Mouse (Mus musculus) bone marrow, adult 2 months (tissue): ENCODE data around the gene 2210016L21Rik. TPM values are rescaled to one million over a fixed set of nuclear protein-coding genes. Genes with fewer than 3 reads are reported as not detected.
A peak's percentile ranks its signal among the peaks of the same experiment; 100 is the strongest.
"Not testable (repeated sequence)": the region's sequence is repeated elsewhere in the genome, so short reads cannot be mapped to it uniquely, and the experiment has no call there.

ENCODE experiments used
- H3K27ac ChIP-seq: fragments of 200-500 bp; 2 replicates; pipeline ENCODE4 v1.5.1; 2012; ENCODE audit warnings: low read depth, mild to moderate bottlenecking, control low read depth, inconsistent platforms, low read length; ENCODE audit not compliant: control insufficient read depth, poor library complexity, insufficient read depth
- H3K4me1 ChIP-seq: fragments of 200-500 bp; 2 replicates; pipeline ENCODE4 v1.6.1; 2011; ENCODE audit warnings: low read length; ENCODE audit not compliant: control insufficient read depth, insufficient read depth
- H3K4me3 ChIP-seq: fragments of 200-500 bp; replicated peaks from 2 replicates; pipeline ENCODE3; 2011; ENCODE audit warnings: mild to moderate bottlenecking, low read depth, low read length, control low read depth; ENCODE audit not compliant: control insufficient read depth
- CTCF ChIP-seq: fragments of 200-500 bp; IDR thresholded peaks from 2 replicates; pipeline ENCODE4 v1.5.1; 2011; ENCODE audit warnings: low read length, control low read depth; ENCODE audit not compliant: control insufficient read depth, insufficient read depth
- POLR2A ChIP-seq: fragments of 200-500 bp; IDR thresholded peaks from 2 replicates; pipeline ENCODE4 v1.6.1; 2011; ENCODE audit warnings: low read depth, mild to moderate bottlenecking, control low read depth, low read length, borderline replicate concordance; ENCODE audit not compliant: control insufficient read depth
- WGBS: fragments of 180-500 bp; shearing (Covaris S2); methylation state at CpG from one replicate; pipeline ENCODE4 v1.1.7; 2018; 5-methylcytosine and 5-hydroxymethylcytosine counted together
- polyA plus RNA-seq: library from polyadenylated mRNA; stranded (reverse); fragments of >200 nt; gene quantifications from 2 replicates; pipeline ENCODE4 v1.2.4, GENCODE M21; 2011; ENCODE audit warnings: low replicate concordance; ENCODE audit not compliant: missing spikeins, insufficient read depth, insufficient read length

2210016L21Rik gene
- polyA plus RNA-seq, 1 experiment = 15.9 TPM

DNA sequence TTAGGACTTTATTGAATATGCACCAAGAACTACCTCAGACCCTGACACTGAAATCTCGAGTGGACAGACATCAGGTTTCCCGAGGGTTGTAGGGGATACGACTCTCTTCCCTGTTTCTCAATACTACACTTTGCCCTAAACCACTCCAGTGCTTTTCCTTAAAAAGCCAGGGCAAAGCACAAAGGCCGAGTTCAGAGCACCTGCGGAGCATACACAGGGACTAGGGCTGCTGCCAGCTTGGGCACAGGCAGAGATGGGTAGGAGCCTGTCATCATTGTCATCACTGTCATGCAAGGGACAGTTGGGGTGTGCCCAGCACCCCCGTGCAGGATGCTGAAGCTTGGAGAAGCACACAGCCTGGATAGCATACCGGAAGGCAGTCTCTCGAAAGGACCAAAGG lies 8.8 kb upstream of the 2210016L21Rik start:
- H3K4me1 ChIP-seq = no peaks in the 10 kb centered on the region
- H3K4me3 ChIP-seq = no peak overlapping the region
- H3K27ac ChIP-seq = no peak overlapping the region
- TF ChIP-seq CTCF (no peak), POLR2A (no peak)
- WGBS = 85% methylated on average over 8 of the region's 8 CpGs

DNA sequence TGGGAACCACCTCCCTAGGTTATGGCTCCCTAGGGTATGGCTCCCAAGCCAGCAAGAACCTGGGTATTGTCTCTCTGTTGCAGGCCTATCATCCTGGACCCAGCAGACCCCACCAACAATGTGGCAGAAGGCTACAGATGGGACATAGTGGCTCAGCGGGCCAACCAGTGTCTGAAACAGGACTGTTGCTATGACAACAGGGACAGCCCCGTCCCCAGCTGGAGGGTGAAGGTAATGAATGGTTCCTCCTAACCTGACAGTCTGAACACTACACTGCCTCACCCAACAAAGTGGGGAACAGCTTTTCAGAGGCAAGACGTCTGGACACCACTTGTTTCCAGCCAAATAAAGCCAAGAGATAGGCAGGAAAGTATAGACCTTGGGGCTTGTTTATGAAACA lies 6.1 kb upstream of the 2210016L21Rik start:
- Histone ChIP-seq H3K27ac (no peak overlapping the region), H3K4me1 (no peaks in the 10 kb centered on the region), H3K4me3 (no peak overlapping the region)
- WGBS = 77% methylated on average over 3 of the region's 3 CpGs
- TF ChIP-seq POLR2A = no peak
- TF ChIP-seq CTCF = no peak

GRCm38 (mm10) chr5:114941138-114941537 lies 820 bp upstream of the 2210016L21Rik start:
- not testable (repeated sequence) for H3K27ac ChIP-seq, H3K4me1 ChIP-seq, H3K4me3 ChIP-seq
- 53% methylated on average over 3 of the region's 3 CpGs for WGBS

GRCm38 (mm10) chr5:114942766-114943130 lies 790 bp downstream of the 2210016L21Rik start:
- 43% methylated on average over 4 of the region's 4 CpGs for WGBS
- no peak overlapping the region for H3K27ac ChIP-seq
- H3K4me1 ChIP-seq = no peaks in the 10 kb centered on the region
- TF ChIP-seq POLR2A (no peak), CTCF (no peak)
- H3K4me3 ChIP-seq = peak overlapping the region; percentile 65

DNA sequence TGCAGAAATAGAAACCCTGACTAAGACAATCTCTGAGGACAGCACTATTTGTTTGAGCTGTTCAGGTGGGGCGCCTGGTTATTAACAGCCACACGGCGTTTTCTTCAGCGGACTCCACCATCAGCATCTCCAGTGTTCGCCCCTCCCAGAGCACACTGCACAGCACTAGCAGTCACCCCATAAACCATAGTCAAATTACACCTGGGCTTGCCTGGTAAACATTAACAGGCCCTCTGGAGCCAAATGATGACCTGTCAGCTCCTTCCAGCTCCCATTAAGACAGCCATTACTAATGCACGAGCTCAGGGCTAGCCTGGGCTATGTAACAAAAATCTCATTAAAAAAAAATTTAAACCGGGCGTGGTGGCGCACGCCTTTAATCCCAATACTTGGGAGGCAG lies 3.1 kb downstream of the 2210016L21Rik start:
- Histone ChIP-seq H3K4me1 (no peaks in the 10 kb centered on the region), H3K27ac (no peak overlapping the region), H3K4me3 (no peak overlapping the region)
- TF ChIP-seq POLR2A (no peak), CTCF (no peak)
- 92% methylated on average over 10 of the region's 10 CpGs for WGBS

- TF ChIP-seq CTCF (no peak), POLR2A (no peak)
These were observed 6.9 kb downstream of the 2210016L21Rik start for GRCm38 (mm10) chr5:114948891-114949290.

GRCm38 (mm10) chr5:114949316-114949715 lies 7.4 kb downstream of the 2210016L21Rik start:
- WGBS = 50% methylated on average over 5 of the region's 5 CpGs
- Histone ChIP-seq H3K27ac (no peak overlapping the region), H3K4me1 (no peaks in the 10 kb centered on the region), H3K4me3 (no peak overlapping the region)
- TF ChIP-seq CTCF (no peak), POLR2A (no peak)

More at GRCm38 (mm10) chr5:114948891-114949290, 6.9 kb downstream of the 2210016L21Rik start:
- Histone ChIP-seq H3K4me3 (no peak overlapping the region), H3K4me1 (no peaks in the 10 kb centered on the region), H3K27ac (no peak overlapping the region)
- 65% methylated on average over 6 of the region's 6 CpGs for WGBS

- no peak overlapping the region for H3K27ac ChIP-seq
- TF ChIP-seq CTCF (no peak), POLR2A (no peak)
- H3K4me1 ChIP-seq = no peaks in the 10 kb centered on the region
- 81% methylated on average over 9 of the region's 9 CpGs for WGBS
- H3K4me3 ChIP-seq = no peak overlapping the region
These were observed 7.9 kb downstream of the 2210016L21Rik start for GRCm38 (mm10) chr5:114949812-114950211.

DNA sequence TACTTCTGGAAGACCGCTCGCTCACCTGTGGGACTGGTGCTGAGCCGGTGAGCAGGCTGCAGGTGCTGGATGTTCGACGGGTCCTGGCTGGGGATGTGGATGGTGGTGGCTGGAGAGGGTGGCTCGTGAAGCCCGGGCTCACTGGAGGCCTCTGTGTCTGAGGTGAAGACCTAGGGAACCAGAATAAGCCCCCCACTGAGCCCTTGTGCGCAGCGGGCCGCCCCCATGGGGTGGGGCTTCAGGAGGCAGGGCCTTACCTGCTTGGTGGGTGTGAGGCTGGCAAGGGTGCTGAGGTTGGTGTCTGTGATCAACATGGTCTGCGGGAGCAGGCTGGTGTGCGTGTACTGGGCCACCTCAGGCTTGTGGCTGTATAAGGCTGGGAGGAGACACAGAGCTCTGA lies 8.7 kb downstream of the 2210016L21Rik start:
- Histone ChIP-seq H3K27ac (no peak overlapping the region), H3K4me1 (no peaks in the 10 kb centered on the region), H3K4me3 (no peak overlapping the region)
- TF ChIP-seq POLR2A (no peak), CTCF (no peak)
- WGBS = 82% methylated on average over 12 of the region's 12 CpGs
